In the genomic region with DNA sequence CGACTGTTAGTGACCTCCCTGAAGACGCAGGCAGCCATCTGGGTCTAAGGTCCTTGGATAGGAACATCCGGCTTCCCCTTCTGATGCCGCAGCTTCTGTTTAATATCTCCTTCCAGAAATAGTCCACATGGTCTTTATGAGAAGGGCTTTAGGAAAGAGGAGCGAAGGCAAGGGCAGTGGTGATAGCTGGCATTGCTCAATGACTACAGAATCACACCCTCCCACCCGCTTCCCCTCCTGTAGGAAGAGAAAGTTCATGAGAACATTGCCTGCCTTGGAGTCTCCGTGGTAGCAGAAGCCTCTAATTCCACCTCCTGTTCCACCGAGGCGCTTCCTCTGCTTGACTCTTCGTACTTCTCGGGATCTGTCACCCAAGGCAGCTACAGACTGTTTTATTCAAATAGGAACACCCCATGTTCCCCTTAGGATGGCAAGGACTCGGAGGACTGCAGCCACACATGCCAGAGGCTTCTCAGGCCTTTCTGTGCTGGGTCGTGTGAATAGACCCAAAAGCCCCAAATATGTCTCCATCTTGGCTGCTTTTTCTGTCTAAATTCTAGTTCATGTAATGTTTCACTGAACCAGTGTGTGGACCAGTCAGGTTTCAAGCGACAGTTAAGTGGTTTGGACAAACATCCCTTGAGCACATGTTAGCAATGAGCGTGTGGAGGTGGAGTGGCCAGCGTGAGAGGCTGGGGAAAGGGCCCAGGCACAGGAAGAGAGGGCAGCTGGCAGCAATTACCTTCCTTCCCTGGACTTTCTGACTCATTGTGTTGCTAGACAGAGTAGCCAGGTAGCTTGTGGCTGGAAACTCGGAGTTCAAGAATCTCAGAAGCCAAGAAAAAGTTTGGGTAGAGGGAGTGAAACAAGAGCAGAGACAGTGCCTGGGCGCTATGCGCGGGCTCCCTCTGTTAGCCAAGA, we compare ENCODE assay signal across 10 mouse cellular contexts. TPM values are rescaled to one million over a fixed set of nuclear protein-coding genes. Genes with fewer than 3 reads are reported as not detected.
A peak's percentile ranks its signal among the peaks of the same experiment; 100 is the strongest.
DNase-seq lines count a peak whose midpoint lies in the region; ATAC-seq and TF ChIP-seq lines count a peak whose summit lies in the region.
"Had no signal": no experiment of that assay in that cellular context is flagged by ENCODE, and none has a peak within 500 bp of the region (broad histone marks: within the 10 kb centered on the region; RNA-seq: fewer than 3 reads in every experiment).

No protein-coding gene starts in this region.

- ATAC-seq in hindbrain, embryonic 12.5 days (ENCODE audit: low FRiP score): no peak
- peak; percentile 48 for ATAC-seq in megakaryocyte, adult 5-6 weeks (ENCODE audit: poor library complexity, severe bottlenecking)
- no peak for ATAC-seq in midbrain, postnatal 0 days (ENCODE audit: low FRiP score)
- ATAC-seq: inflammation-experienced regulatory T-cells, adult 6 months had no signal

- H3K27ac ChIP-seq in hindbrain, embryonic 10.5 days: peak overlapping the region; percentile 40; the same call in 1 of the 2 replicates
- no peak overlapping the region for H3K27ac ChIP-seq in hindbrain, embryonic 12.5 days
- H3K27ac ChIP-seq in brown adipose tissue, adult 24 weeks (replicated peaks; ENCODE audit: low read depth, low read length): peak overlapping the region; percentile 70
- peak overlapping the region; percentile 88 for H3K27ac ChIP-seq in limb, embryonic 10.5 days
- no peak overlapping the region for H3K27ac ChIP-seq in midbrain, postnatal 0 days (ENCODE audit: low read depth, low read length)

- no peak overlapping the region for H3K9ac ChIP-seq in hindbrain, embryonic 12.5 days
- H3K9ac ChIP-seq in midbrain, postnatal 0 days (replicated peaks; ENCODE audit: low read length, poor library complexity, severe bottlenecking): no peak overlapping the region

- DNase-seq in hindbrain, embryonic 10.5 days (ENCODE audit: low spot score): peak; percentile 32
- DNase-seq in limb, embryonic 10.5 days (ENCODE audit: low spot score): peak; percentile 81
- DNase-seq in midbrain, postnatal 0 days (ENCODE audit: low spot score): no peak
- DNase-seq in layer of hippocampus, adult 8-10 months (ENCODE audit: low spot score in 2 of 2): no peak
- DNase-seq: right cerebral cortex, postnatal 25 days; thymus, postnatal 25 days had no signal

- no peaks in the 10 kb centered on the region for H3K9me3 ChIP-seq in hindbrain, embryonic 10.5 days
- H3K9me3 ChIP-seq in hindbrain, embryonic 12.5 days (replicated peaks): no peaks in the 10 kb centered on the region
- no peaks in the 10 kb centered on the region for H3K9me3 ChIP-seq in limb, embryonic 10.5 days (replicated peaks)
- H3K9me3 ChIP-seq in midbrain, postnatal 0 days (ENCODE audit: low read length): no peaks in the 10 kb centered on the region

- no peak for TF ChIP-seq CTCF in midbrain, postnatal 0 days (IDR thresholded peaks at IDR 0.05)

- peaks cover 37% of the 10 kb centered on the region for H3K4me1 ChIP-seq in hindbrain, embryonic 10.5 days (replicated peaks)
- H3K4me1 ChIP-seq in hindbrain, embryonic 12.5 days: peaks cover 23% of the 10 kb centered on the region
- H3K4me1 ChIP-seq in brown adipose tissue, adult 24 weeks (ENCODE audit: control insufficient read depth, insufficient read depth, insufficient read length, low read length): peaks cover 22% of the 10 kb centered on the region
- H3K4me1 ChIP-seq in limb, embryonic 10.5 days: peaks cover 96% of the 10 kb centered on the region
- H3K4me1 ChIP-seq in midbrain, postnatal 0 days (ENCODE audit: insufficient read depth, low read length): no peaks in the 10 kb centered on the region

- no peak overlapping the region for H3K4me2 ChIP-seq in hindbrain, embryonic 12.5 days (replicated peaks)
- H3K4me2 ChIP-seq in midbrain, postnatal 0 days (ENCODE audit: low read depth, low read length, poor library complexity, severe bottlenecking): no peak overlapping the region

- H3K4me3 ChIP-seq in hindbrain, embryonic 10.5 days: no peak overlapping the region
- H3K4me3 ChIP-seq in hindbrain, embryonic 12.5 days: no peak overlapping the region
- no peak overlapping the region for H3K4me3 ChIP-seq in brown adipose tissue, adult 24 weeks (ENCODE audit: insufficient read depth, low read depth, low read length)
- peak overlapping the region; percentile 20; the same call in 1 of the 2 replicates for H3K4me3 ChIP-seq in limb, embryonic 10.5 days
- H3K4me3 ChIP-seq in midbrain, postnatal 0 days (ENCODE audit: low read depth, low read length): no peak overlapping the region

- H3K27me3 ChIP-seq in hindbrain, embryonic 10.5 days (ENCODE audit: insufficient read depth, poor library complexity, severe bottlenecking): 0 out of 2 replicates have a peak, but pooled peaks cover 3% of the 10 kb centered on the region
- no peaks in the 10 kb centered on the region for H3K27me3 ChIP-seq in hindbrain, embryonic 12.5 days
- H3K27me3 ChIP-seq in limb, embryonic 10.5 days (ENCODE audit: low read depth, poor library complexity, severe bottlenecking): no peaks in the 10 kb centered on the region
- no peaks in the 10 kb centered on the region for H3K27me3 ChIP-seq in midbrain, postnatal 0 days (ENCODE audit: insufficient read depth, low read length)

- H3K36me3 ChIP-seq in hindbrain, embryonic 10.5 days: peaks cover 9% of the 10 kb centered on the region; the same call in 1 of the 2 replicates
- H3K36me3 ChIP-seq in hindbrain, embryonic 12.5 days: no peaks in the 10 kb centered on the region
- H3K36me3 ChIP-seq in limb, embryonic 10.5 days: peaks cover 4% of the 10 kb centered on the region; the same call in 1 of the 2 replicates
- no peaks in the 10 kb centered on the region for H3K36me3 ChIP-seq in midbrain, postnatal 0 days (ENCODE audit: insufficient read depth, low read length)

- WGBS in hindbrain, embryonic 10.5 days: 86% methylated on average over 20 of the region's 20 CpGs
- 82% methylated on average over 20 of the region's 20 CpGs for WGBS in hindbrain, embryonic 12.5 days
- WGBS in limb, embryonic 10.5 days: 69% methylated on average over 20 of the region's 20 CpGs
- WGBS in midbrain, postnatal 0 days: 88% methylated on average over 20 of the region's 20 CpGs

RNA-seq across cellular contexts. Expression of a gene that starts 42.7 kb away (rescaled TPM):
- polyA plus RNA-seq in hindbrain, embryonic 10.5 days (2016; fragmentation: Nextera tagmentation; extraction: Ambion mirVana): 15.6 and 18.0 TPM in 2 replicates
- 26.5 and 30.1 TPM in 2 replicates for polyA plus RNA-seq in hindbrain, embryonic 12.5 days (2016; fragmentation: Nextera tagmentation; extraction: Ambion mirVana)
- polyA plus RNA-seq in brown adipose tissue, adult 24 weeks (2012; ENCODE audit: insufficient read depth, insufficient read length, missing spikeins): 7.2 and 8.1 TPM in 2 replicates
- polyA plus RNA-seq in limb, embryonic 10.5 days (2016; fragmentation: Nextera tagmentation; extraction: Ambion mirVana): 22.7 and 29.6 TPM in 2 replicates
- total RNA-seq in megakaryocyte, adult 5-6 weeks (2015): 92.1 and 97.4 TPM in 2 replicates
- total RNA-seq in megakaryocyte, adult 5-6 weeks (2017): 81.7 and 104 TPM in 2 replicates
- 22.8 and 33.5 TPM in 2 replicates for total RNA-seq in midbrain, postnatal 0 days (2014; rRNA removed)
- polyA plus RNA-seq in midbrain, postnatal 0 days (2015; fragmentation: Nextera tagmentation; extraction: Ambion mirVana): 5.4 and 6.1 TPM in 2 replicates
- 10 to 100 TPM; 22.9 to 29.1 (median 26.8) TPM for total RNA-seq in layer of hippocampus, adult 8-10 months (2022)

Comparison
In these comparisons a context has a peak if more than half of its experiments do, and no peak if none do; other contexts are left out.
1. H3K27ac ChIP-seq: peak in hindbrain, embryonic 10.5 days (single experiment), brown adipose tissue, adult 24 weeks (single experiment) and limb, embryonic 10.5 days (single experiment); none in hindbrain, embryonic 12.5 days (single experiment) and midbrain, postnatal 0 days (single experiment).
2. DNase-seq: peak in hindbrain, embryonic 10.5 days (single experiment) and limb, embryonic 10.5 days (single experiment); none in midbrain, postnatal 0 days (single experiment) and layer of hippocampus, adult 8-10 months (0 of 2).